Mouse (Mus musculus) ES-E14 (cell line): ENCODE results near the gene 1500009L16Rik.

ENCODE experiments used
- ZC3H11A ChIP-seq: IDR thresholded peaks from 2 replicates; pipeline ENCODE4 v1.6.1; 2012; ENCODE audit warnings: low read depth, mild to moderate bottlenecking, inconsistent platforms, low read length, borderline replicate concordance
- ZNF384 ChIP-seq: IDR thresholded peaks from 2 replicates; pipeline ENCODE4 v1.6.1; 2012; ENCODE audit warnings: low read depth, low read length, inconsistent platforms

DNA sequence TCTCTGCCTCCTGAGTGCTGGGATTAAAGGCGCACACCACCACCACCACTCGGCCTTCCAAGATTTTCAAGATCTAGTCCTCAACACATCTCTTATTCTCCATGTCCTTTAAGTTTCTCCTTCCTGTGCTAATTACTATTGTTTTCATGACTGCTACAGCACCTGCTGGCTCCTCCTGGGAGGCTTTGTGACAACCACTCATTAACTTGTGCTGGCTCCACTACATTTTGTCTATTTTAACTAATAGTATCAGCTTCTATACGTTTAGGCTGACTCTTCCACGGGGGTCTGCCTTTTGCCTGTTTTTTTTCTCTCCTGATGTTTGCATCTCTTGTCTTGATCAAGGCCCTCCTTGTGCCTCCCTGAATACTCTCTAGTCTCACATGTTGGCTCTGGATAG lies 59.2 kb downstream of the 1500009L16Rik start:
- TF ChIP-seq ZC3H11A (no peak), ZNF384 (no peak)
